Mouse (Mus musculus): ENCODE data around the gene Trim28. TPM values are rescaled to one million over a fixed set of nuclear protein-coding genes. Genes with fewer than 3 reads are reported as not detected.

Trim28 gene
- polyA plus RNA-seq (2014; fragmentation: Nextera tagmentation; extraction: Ambion mirVana), result 321 and 352 TPM in 2 replicates

DNA sequence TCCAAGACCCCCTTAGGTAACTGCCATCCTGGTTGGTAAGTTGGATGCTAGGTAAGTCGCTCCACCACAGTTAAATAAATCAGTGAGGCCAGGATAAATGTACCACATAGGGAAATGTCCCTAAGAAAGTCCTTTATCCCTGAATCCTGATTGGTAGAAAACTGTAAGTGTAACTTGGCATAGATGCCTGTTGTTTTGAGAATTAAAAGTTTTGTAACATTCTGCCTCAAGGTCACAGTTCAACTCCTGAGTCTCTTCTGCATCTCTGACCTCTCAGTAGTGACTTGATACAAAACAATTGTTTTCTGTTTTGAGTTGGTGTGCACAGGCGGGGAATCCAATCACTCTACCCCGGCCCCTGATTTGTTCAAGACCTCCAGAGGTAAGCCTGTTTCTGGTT lies at the start of gene Trim28:
Gene Trim28, plus strand, starts transcription at position 264 of the 400 bp plus-strand sequence.
- H3K9me3 ChIP-seq (ENCODE audit: control insufficient read depth, low read length), result no peaks in the 10 kb centered on the region
- no peak within 1 kb of the TSS for H3K4me2 ChIP-seq (ENCODE audit: low read depth, low read length)
- ATAC-seq (ENCODE audit: low read depth) (no peak), DNase-seq (ENCODE audit: low spot score) (no peak)
- no peaks in the 10 kb centered on the region for H3K4me1 ChIP-seq (ENCODE audit: control insufficient read depth, insufficient read depth, low read length)
- H3K9ac ChIP-seq (ENCODE audit: low read depth, low read length), result no peak within 1 kb of the TSS
- H3K27me3 ChIP-seq (replicated peaks; ENCODE audit: control insufficient read depth, insufficient read depth, low read length), result no peaks in the 10 kb centered on the region
- no peak within 1 kb of the TSS for H3K4me3 ChIP-seq (ENCODE audit: low read depth, low read length)
- WGBS, result 75% methylated on average over 3 of the region's 3 CpGs
- no peak within 1 kb of the TSS for H3K27ac ChIP-seq (replicated peaks; ENCODE audit: low read depth, low read length)
- H3K36me3 ChIP-seq (ENCODE audit: control insufficient read depth, insufficient read depth, low read length), result no peaks in the 10 kb centered on the region

GRCm38 (mm10) chr7:12949872-12950229 lies 49.1 kb upstream of the Trim28 start:
- H3K36me3 ChIP-seq (ENCODE audit: control insufficient read depth, insufficient read depth, low read length), result no peaks in the 10 kb centered on the region
- DNase-seq (ENCODE audit: low spot score) (no peak), ATAC-seq (ENCODE audit: low read depth) (no peak)
- H3K27ac ChIP-seq (replicated peaks; ENCODE audit: low read depth, low read length), result peak overlapping the region; percentile 89
- peak overlapping the region; percentile 94 for H3K4me2 ChIP-seq (ENCODE audit: low read depth, low read length)
- peak overlapping the region; percentile 53 for H3K4me3 ChIP-seq (ENCODE audit: low read depth, low read length)
- H3K27me3 ChIP-seq (replicated peaks; ENCODE audit: control insufficient read depth, insufficient read depth, low read length), result no peaks in the 10 kb centered on the region
- peak overlapping the region; percentile 77 for H3K9ac ChIP-seq (ENCODE audit: low read depth, low read length)
- H3K4me1 ChIP-seq (ENCODE audit: control insufficient read depth, insufficient read depth, low read length), result peaks cover 10% of the 10 kb centered on the region; the same call in 1 of the 2 replicates
- H3K9me3 ChIP-seq (ENCODE audit: control insufficient read depth, low read length), result no peaks in the 10 kb centered on the region
- under 1% methylated on average over 16 of the region's 16 CpGs for WGBS

DNA sequence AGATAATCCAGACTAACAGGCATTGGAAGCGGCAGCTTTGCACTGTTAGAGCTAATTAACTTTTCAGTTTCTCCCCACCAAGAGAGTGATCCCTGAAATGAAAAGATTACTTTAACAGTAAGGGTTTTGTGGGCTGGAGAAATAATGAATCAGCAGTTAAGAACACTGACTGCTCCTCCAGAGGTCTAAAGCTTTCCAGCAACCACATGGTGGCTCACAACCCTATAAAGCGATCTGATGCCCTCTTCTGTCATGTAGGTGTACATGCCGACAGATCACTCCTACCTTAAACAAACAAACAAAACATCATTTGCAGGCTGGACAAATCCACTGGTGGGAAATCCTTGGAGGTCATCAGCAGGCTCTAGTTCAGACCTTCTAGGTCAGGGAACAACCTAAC lies 44.0 kb upstream of the Trim28 start:
- H3K27me3 ChIP-seq (replicated peaks; ENCODE audit: control insufficient read depth, insufficient read depth, low read length), result no peaks in the 10 kb centered on the region
- no peak overlapping the region for H3K27ac ChIP-seq (replicated peaks; ENCODE audit: low read depth, low read length)
- no peak for ATAC-seq (ENCODE audit: low read depth)
- no peaks in the 10 kb centered on the region for H3K9me3 ChIP-seq (ENCODE audit: control insufficient read depth, low read length)
- H3K4me1 ChIP-seq (ENCODE audit: control insufficient read depth, insufficient read depth, low read length), result peaks cover 4% of the 10 kb centered on the region; the same call in 1 of the 2 replicates
- H3K4me2 ChIP-seq (ENCODE audit: low read depth, low read length), result no peak overlapping the region
- WGBS, result 60% methylated on average over 3 of the region's 3 CpGs
- no peak for DNase-seq (ENCODE audit: low spot score)
- H3K36me3 ChIP-seq (ENCODE audit: control insufficient read depth, insufficient read depth, low read length), result no peaks in the 10 kb centered on the region
- H3K4me3 ChIP-seq (ENCODE audit: low read depth, low read length), result no peak overlapping the region
- no peak overlapping the region for H3K9ac ChIP-seq (ENCODE audit: low read depth, low read length)

DNA sequence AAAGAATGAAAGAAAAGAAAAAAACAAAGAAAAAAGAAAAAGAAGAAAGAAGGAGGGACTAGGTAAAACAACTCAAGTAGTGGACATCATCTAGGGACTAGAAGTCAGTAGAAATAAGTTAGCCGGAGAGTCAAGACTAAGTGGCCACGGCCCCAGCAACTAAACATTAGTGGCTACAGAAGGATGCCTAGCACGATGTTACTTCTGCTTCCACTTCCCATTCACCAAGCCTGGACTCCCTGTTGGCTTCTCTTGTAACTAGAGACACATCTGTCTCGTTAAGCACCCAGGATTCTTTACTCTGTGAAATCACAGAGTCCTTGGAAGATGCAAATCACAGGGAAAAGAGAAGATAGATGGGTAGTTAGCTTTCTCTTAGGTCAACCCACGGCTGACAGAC lies 41.4 kb upstream of the Trim28 start:
- Histone ChIP-seq H3K4me2 (ENCODE audit: low read depth, low read length) (no peak overlapping the region), H3K27ac (replicated peaks; ENCODE audit: low read depth, low read length) (no peak overlapping the region), H3K36me3 (ENCODE audit: control insufficient read depth, insufficient read depth, low read length) (no peaks in the 10 kb centered on the region), H3K9me3 (ENCODE audit: control insufficient read depth, low read length) (no peaks in the 10 kb centered on the region), H3K4me3 (ENCODE audit: low read depth, low read length) (no peak overlapping the region), H3K9ac (ENCODE audit: low read depth, low read length) (no peak overlapping the region), H3K27me3 (replicated peaks; ENCODE audit: control insufficient read depth, insufficient read depth, low read length) (no peaks in the 10 kb centered on the region), H3K4me1 (ENCODE audit: control insufficient read depth, insufficient read depth, low read length) (no peaks in the 10 kb centered on the region; the same call in 1 of the 2 replicates)
- DNase-seq (ENCODE audit: low spot score) (no peak), ATAC-seq (ENCODE audit: low read depth) (no peak)
- 76% methylated on average over 5 of the region's 5 CpGs for WGBS

DNA sequence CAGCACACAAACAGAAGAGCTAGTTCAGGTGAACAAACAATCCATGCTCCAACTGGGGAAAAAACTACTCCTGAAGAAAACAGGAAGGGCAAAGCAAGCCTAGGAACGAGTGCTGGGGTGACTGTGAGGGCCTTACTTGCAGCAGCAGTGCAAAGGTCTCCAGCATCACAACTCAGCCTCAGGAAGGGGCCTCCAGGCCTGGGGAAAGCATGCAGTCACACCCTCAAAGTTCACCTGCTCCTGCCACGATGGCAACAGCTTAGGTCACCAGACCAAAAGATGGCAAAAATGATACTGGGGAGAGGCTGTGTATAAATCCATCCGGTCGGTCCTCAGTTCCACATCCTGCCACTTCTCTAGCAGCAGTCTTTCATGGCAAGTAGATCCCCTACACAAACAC lies 40.0 kb upstream of the Trim28 start:
- no peaks in the 10 kb centered on the region for H3K27me3 ChIP-seq (replicated peaks; ENCODE audit: control insufficient read depth, insufficient read depth, low read length)
- no peak for DNase-seq (ENCODE audit: low spot score)
- no peaks in the 10 kb centered on the region for H3K9me3 ChIP-seq (ENCODE audit: control insufficient read depth, low read length)
- no peak overlapping the region for H3K4me2 ChIP-seq (ENCODE audit: low read depth, low read length)
- ATAC-seq (ENCODE audit: low read depth), result no peak
- H3K9ac ChIP-seq (ENCODE audit: low read depth, low read length), result no peak overlapping the region
- no peaks in the 10 kb centered on the region for H3K36me3 ChIP-seq (ENCODE audit: control insufficient read depth, insufficient read depth, low read length)
- no peak overlapping the region for H3K27ac ChIP-seq (replicated peaks; ENCODE audit: low read depth, low read length)
- H3K4me3 ChIP-seq (ENCODE audit: low read depth, low read length), result no peak overlapping the region
- WGBS, result 82% methylated on average over 4 of the region's 4 CpGs
- no peaks in the 10 kb centered on the region; the same call in 1 of the 2 replicates for H3K4me1 ChIP-seq (ENCODE audit: control insufficient read depth, insufficient read depth, low read length)

GRCm38 (mm10) chr7:12959718-12960117 lies 39.2 kb upstream of the Trim28 start:
- H3K27ac ChIP-seq (replicated peaks; ENCODE audit: low read depth, low read length), result no peak overlapping the region
- no peak overlapping the region for H3K4me2 ChIP-seq (ENCODE audit: low read depth, low read length)
- ATAC-seq (ENCODE audit: low read depth), result no peak
- no peak for DNase-seq (ENCODE audit: low spot score)
- H3K9me3 ChIP-seq (ENCODE audit: control insufficient read depth, low read length), result no peaks in the 10 kb centered on the region
- H3K9ac ChIP-seq (ENCODE audit: low read depth, low read length), result no peak overlapping the region
- H3K27me3 ChIP-seq (replicated peaks; ENCODE audit: control insufficient read depth, insufficient read depth, low read length), result no peaks in the 10 kb centered on the region
- H3K36me3 ChIP-seq (ENCODE audit: control insufficient read depth, insufficient read depth, low read length), result no peaks in the 10 kb centered on the region
- no peak overlapping the region for H3K4me3 ChIP-seq (ENCODE audit: low read depth, low read length)
- whole genome bisulfite sequencing, result 12% methylated on average over 4 of the region's 4 CpGs
- peaks cover 1% of the 10 kb centered on the region; the same call in 1 of the 2 replicates for H3K4me1 ChIP-seq (ENCODE audit: control insufficient read depth, insufficient read depth, low read length)

GRCm38 (mm10) chr7:12961511-12962141 lies 37.3 kb upstream of the Trim28 start:
- DNase-seq (ENCODE audit: low spot score), result peak; percentile 94
- WGBS, result 3% methylated on average over 29 of the region's 29 CpGs
- peak; percentile 72 for ATAC-seq (ENCODE audit: low read depth)
- H3K27ac ChIP-seq (replicated peaks; ENCODE audit: low read depth, low read length), result peak overlapping the region; percentile 91
- no peaks in the 10 kb centered on the region for H3K36me3 ChIP-seq (ENCODE audit: control insufficient read depth, insufficient read depth, low read length)
- peak overlapping the region; percentile 61 for H3K9ac ChIP-seq (ENCODE audit: low read depth, low read length)
- H3K9me3 ChIP-seq (ENCODE audit: control insufficient read depth, low read length), result no peaks in the 10 kb centered on the region
- peak overlapping the region; percentile 44 for H3K4me3 ChIP-seq (ENCODE audit: low read depth, low read length)
- no peaks in the 10 kb centered on the region for H3K27me3 ChIP-seq (replicated peaks; ENCODE audit: control insufficient read depth, insufficient read depth, low read length)
- peak overlapping the region; percentile 64 for H3K4me2 ChIP-seq (ENCODE audit: low read depth, low read length)
- peaks cover 9% of the 10 kb centered on the region for H3K4me1 ChIP-seq (ENCODE audit: control insufficient read depth, insufficient read depth, low read length)

GRCm38 (mm10) chr7:12965678-12966091 lies 33.2 kb upstream of the Trim28 start, which contains the start of gene Zfp324:
Zfp324 (plus strand) TSS chr7:12965838.
- peak; percentile 94 for ATAC-seq (ENCODE audit: low read depth)
- under 1% methylated on average over 23 of the region's 23 CpGs for whole genome bisulfite sequencing
- Histone ChIP-seq H3K27ac (replicated peaks; ENCODE audit: low read depth, low read length) (peak within 1 kb of the TSS; percentile 91), H3K4me2 (ENCODE audit: low read depth, low read length) (peak within 1 kb of the TSS; percentile 67), H3K9ac (ENCODE audit: low read depth, low read length) (peak within 1 kb of the TSS; percentile 89), H3K36me3 (ENCODE audit: control insufficient read depth, insufficient read depth, low read length) (peaks cover 21% of the 10 kb centered on the region), H3K9me3 (ENCODE audit: control insufficient read depth, low read length) (no peaks in the 10 kb centered on the region), H3K4me1 (ENCODE audit: control insufficient read depth, insufficient read depth, low read length) (peaks cover 18% of the 10 kb centered on the region), H3K27me3 (replicated peaks; ENCODE audit: control insufficient read depth, insufficient read depth, low read length) (no peaks in the 10 kb centered on the region), H3K4me3 (ENCODE audit: low read depth, low read length) (peak within 1 kb of the TSS; percentile 83)
- DNase-seq (ENCODE audit: low spot score), result peak; percentile 96

Measured in embryonic facial prominence, embryonic 14.5 days (tissue).